In the genomic region with DNA sequence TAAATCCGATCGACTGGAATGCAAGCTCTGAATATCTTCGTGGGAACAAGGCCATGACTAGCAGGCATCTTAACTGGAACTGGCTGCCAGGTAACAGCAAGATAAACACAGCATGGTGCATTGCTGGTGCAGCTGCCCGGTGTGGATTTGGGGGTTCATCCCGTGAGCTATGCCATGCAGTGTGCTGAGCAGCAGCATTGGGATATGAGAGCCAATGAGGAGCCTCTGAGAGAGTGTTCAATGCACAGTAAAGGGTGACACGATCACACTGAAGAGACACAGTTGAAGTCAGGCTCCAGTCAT, we compare ENCODE assay signal across 13 mouse cellular contexts.
DNase-seq lines count a peak whose midpoint lies in the region; ATAC-seq lines count a peak whose summit lies in the region.
"Had no signal": no experiment of that assay in that cellular context is flagged by ENCODE, and none has a peak within 500 bp of the region (broad histone marks: within the 10 kb centered on the region; RNA-seq: fewer than 3 reads in every experiment).

No protein-coding gene starts in this region.

- 55% methylated on average over 6 of the region's 6 CpGs for WGBS in hindbrain, embryonic 16.5 days
- WGBS in hindbrain, embryonic 12.5 days, result 73% methylated on average over 6 of the region's 6 CpGs
- WGBS in embryonic facial prominence, embryonic 15.5 days, result 61% methylated on average over 6 of the region's 6 CpGs

- peaks cover 10% of the 10 kb centered on the region for H3K4me1 ChIP-seq in hindbrain, embryonic 16.5 days (ENCODE audit: control insufficient read depth, insufficient read depth, low read depth, low read length)
- peaks cover 21% of the 10 kb centered on the region for H3K4me1 ChIP-seq in hindbrain, embryonic 12.5 days
- H3K4me1 ChIP-seq in embryonic facial prominence, embryonic 15.5 days, result peaks cover 19% of the 10 kb centered on the region

- no peak overlapping the region for H3K27ac ChIP-seq in hindbrain, embryonic 16.5 days (ENCODE audit: low read depth, low read length)
- H3K27ac ChIP-seq in hindbrain, embryonic 12.5 days, result no peak overlapping the region
- H3K27ac ChIP-seq in embryonic facial prominence, embryonic 15.5 days (replicated peaks), result no peak overlapping the region
- H3K27ac ChIP-seq: hindbrain, postnatal 0 days had no signal

- peak; percentile 16 for DNase-seq in embryo, embryonic 10.5 days (ENCODE audit: low spot score)
- no peak for DNase-seq in embryo, embryonic 9.5 days (ENCODE audit: extremely low spot score)
- DNase-seq in Muller cell, postnatal 12 days (ENCODE audit: inconsistent ontology term), result peak; percentile 32
- DNase-seq in urinary bladder, adult 2 months (ENCODE audit: low spot score), result no peak
- no peak for DNase-seq in ovary, postnatal 14 days (ENCODE audit: low spot score)
- DNase-seq: adrenal gland, adult 2 months; kidney, postnatal 36 days; lung, adult 2 months; thymus, adult 2 months had no signal

- no peaks in the 10 kb centered on the region for H3K27me3 ChIP-seq in hindbrain, embryonic 16.5 days (replicated peaks; ENCODE audit: control insufficient read depth, insufficient read depth, low read length)
- H3K27me3 ChIP-seq in hindbrain, embryonic 12.5 days, result no peaks in the 10 kb centered on the region
- no peaks in the 10 kb centered on the region for H3K27me3 ChIP-seq in embryonic facial prominence, embryonic 15.5 days

- H3K4me3 ChIP-seq in hindbrain, embryonic 16.5 days (ENCODE audit: low read length), result no peak overlapping the region
- no peak overlapping the region for H3K4me3 ChIP-seq in hindbrain, embryonic 12.5 days
- no peak overlapping the region for H3K4me3 ChIP-seq in embryonic facial prominence, embryonic 15.5 days (replicated peaks)

- no peaks in the 10 kb centered on the region for H3K36me3 ChIP-seq in hindbrain, embryonic 16.5 days (ENCODE audit: control insufficient read depth, insufficient read depth, low read length)
- no peaks in the 10 kb centered on the region for H3K36me3 ChIP-seq in hindbrain, embryonic 12.5 days
- H3K36me3 ChIP-seq in embryonic facial prominence, embryonic 15.5 days, result no peaks in the 10 kb centered on the region

- 0 out of 2 replicates have a peak, but pooled peaks have one; percentile 28 for ATAC-seq in hindbrain, embryonic 16.5 days
- ATAC-seq in hindbrain, embryonic 12.5 days (ENCODE audit: low FRiP score), result no peak
- 0 out of 2 replicates have a peak, but pooled peaks have one; percentile 19 for ATAC-seq in embryonic facial prominence, embryonic 15.5 days (ENCODE audit: insufficient number of reproducible peaks, low FRiP score, low TSS enrichment, low read depth)
- ATAC-seq: hindbrain, postnatal 0 days had no signal

- no peaks in the 10 kb centered on the region for H3K9me3 ChIP-seq in hindbrain, embryonic 16.5 days (ENCODE audit: control insufficient read depth, low read length)
- no peaks in the 10 kb centered on the region for H3K9me3 ChIP-seq in hindbrain, embryonic 12.5 days (replicated peaks)
- no peaks in the 10 kb centered on the region for H3K9me3 ChIP-seq in embryonic facial prominence, embryonic 15.5 days (replicated peaks)

- no peak overlapping the region for H3K4me2 ChIP-seq in hindbrain, embryonic 16.5 days (ENCODE audit: low read length)
- no peak overlapping the region for H3K4me2 ChIP-seq in hindbrain, embryonic 12.5 days (replicated peaks)
- no peak overlapping the region for H3K4me2 ChIP-seq in embryonic facial prominence, embryonic 15.5 days (replicated peaks)

- no peak overlapping the region for H3K9ac ChIP-seq in hindbrain, embryonic 16.5 days (ENCODE audit: low read depth, low read length)
- H3K9ac ChIP-seq in hindbrain, embryonic 12.5 days, result no peak overlapping the region
- H3K9ac ChIP-seq in embryonic facial prominence, embryonic 15.5 days, result no peak overlapping the region

Comparison
In these comparisons a context has a peak if more than half of its experiments do, and no peak if none do; other contexts are left out.
1. DNase-seq: peak in embryo, embryonic 10.5 days (single experiment) and Muller cell, postnatal 12 days (single experiment); none in embryo, embryonic 9.5 days (single experiment), urinary bladder, adult 2 months (single experiment) and ovary, postnatal 14 days (single experiment).